Mouse (Mus musculus): ENCODE results near the gene Pds5b.

DNA sequence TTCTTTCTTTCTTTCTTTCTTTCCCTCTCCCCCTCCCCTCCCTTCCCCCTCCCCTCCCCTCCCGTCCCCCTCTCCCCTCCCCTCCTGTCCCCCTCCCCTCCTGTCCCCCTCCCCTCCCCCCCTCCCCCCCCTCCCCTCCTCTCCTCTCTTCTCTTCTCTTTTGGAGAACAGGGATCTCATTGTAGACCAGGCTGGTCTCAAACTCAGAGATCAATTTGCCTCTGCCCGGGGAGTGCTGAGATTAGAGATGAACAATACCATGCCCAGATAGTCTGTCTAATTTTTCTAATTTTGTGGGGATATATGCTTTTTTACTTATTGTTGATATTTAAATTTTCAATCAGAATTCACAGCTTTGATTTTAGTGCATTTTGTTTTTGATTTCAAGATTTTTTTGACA, 67.1 kb downstream of the Pds5b start:
- TF ChIP-seq POLR2A (IDR thresholded peaks at IDR 0.05; ENCODE audit: borderline replicate concordance, extremely low read depth, insufficient read depth, insufficient read length, poor library complexity, severe bottlenecking) (no peak), CTCF (IDR thresholded peaks at IDR 0.05; ENCODE audit: borderline replicate concordance, extremely low read depth, insufficient read depth, insufficient read length) (no peak)

Measured in brain, embryonic 14.5 days (tissue).